In genomic region chr4:59047222-59047621, GRCm38 (mm10) we compare ENCODE assay signal across 28 mouse cellular contexts. TPM values are rescaled to one million over a fixed set of nuclear protein-coding genes. Genes with fewer than 3 reads are reported as not detected.
"Had no signal": no experiment of that assay in that cellular context is flagged by ENCODE, and none has a peak within 500 bp of the region (broad histone marks: within the 10 kb centered on the region; RNA-seq: fewer than 3 reads in every experiment).

No protein-coding gene starts in this region.

- DNase-seq: gastrocnemius, postnatal 14 days; gastrocnemius, postnatal 36 days; heart, adult 2 months; heart, postnatal 14 days; heart, postnatal 36 days; kidney, adult 18-20 months; kidney, adult 8-10 months; kidney, postnatal 10 days; kidney, postnatal 25 days; kidney, postnatal 4 days; liver; liver, embryonic 13.5 days had no signal

- ATAC-seq: inflammation-experienced regulatory T-cells, adult 6 months; intestine, embryonic 15.5 days; intestine, postnatal 0 days had no signal

- H3K36me3 ChIP-seq: heart, embryonic 15.5 days; intestine, embryonic 15.5 days; liver, embryonic 13.5 days had no signal

- H3K9ac ChIP-seq: heart, embryonic 13.5 days; heart, embryonic 15.5 days; hindbrain, embryonic 13.5 days; hindbrain, embryonic 15.5 days; intestine, embryonic 15.5 days; limb, embryonic 12.5 days; liver, embryonic 13.5 days had no signal

- H3K4me2 ChIP-seq: heart, embryonic 11.5 days; heart, embryonic 13.5 days; heart, embryonic 15.5 days; hindbrain, embryonic 13.5 days; hindbrain, embryonic 15.5 days; intestine, embryonic 15.5 days; limb, embryonic 12.5 days; liver, embryonic 11.5 days; liver, embryonic 13.5 days had no signal

- H3K4me1 ChIP-seq: heart, embryonic 13.5 days; heart, embryonic 15.5 days; hindbrain, embryonic 15.5 days; intestine, embryonic 15.5 days; limb, embryonic 12.5 days; liver, embryonic 13.5 days had no signal

- H3K9me3 ChIP-seq: heart, embryonic 15.5 days; hindbrain, embryonic 13.5 days; hindbrain, embryonic 15.5 days; intestine, embryonic 15.5 days; limb, embryonic 10.5 days; liver, embryonic 13.5 days had no signal

- H3K27me3 ChIP-seq: heart, embryonic 13.5 days; heart, embryonic 15.5 days; hindbrain, embryonic 13.5 days; hindbrain, embryonic 15.5 days; intestine, embryonic 15.5 days; limb, embryonic 12.5 days; liver, embryonic 13.5 days had no signal

- H3K27ac ChIP-seq: heart, adult 2 months; heart, embryonic 13.5 days; heart, embryonic 15.5 days; hindbrain, embryonic 13.5 days; hindbrain, embryonic 15.5 days; intestine, embryonic 15.5 days; layer of hippocampus, adult 2 months; left cerebral cortex, adult 2 months; limb, embryonic 10.5 days; limb, embryonic 12.5 days; liver, embryonic 13.5 days had no signal

- H3K4me3 ChIP-seq: heart, adult 2 months; heart, embryonic 13.5 days; heart, embryonic 15.5 days; hindbrain, embryonic 13.5 days; hindbrain, embryonic 15.5 days; intestine, embryonic 15.5 days; layer of hippocampus, adult 2 months; left cerebral cortex, adult 2 months; limb, embryonic 10.5 days; limb, embryonic 12.5 days; liver, embryonic 13.5 days had no signal

RNA-seq across cellular contexts. Expression of gene Gm20503, which starts 44.2 kb away (rescaled TPM):
- total RNA-seq: gastrocnemius, adult 18-20 months; hematopoietic stem cell, adult 5-6 weeks had no signal
- polyA plus RNA-seq: gonadal fat pad, adult 2 months; heart, adult 2 months; inflammation-experienced regulatory T-cells, adult 6 months had no signal
